14 mouse cellular contexts compared by ENCODE assay signal in genomic region chr16:72693446-72694274, GRCm38 (mm10).
DNase-seq lines count a peak whose midpoint lies in the region; ATAC-seq and TF ChIP-seq lines count a peak whose summit lies in the region.
"Had no signal": no experiment of that assay in that cellular context is flagged by ENCODE, and none has a peak within 500 bp of the region (broad histone marks: within the 10 kb centered on the region; RNA-seq: fewer than 3 reads in every experiment).

No protein-coding gene starts in this region.

- peaks cover 36% of the 10 kb centered on the region for H3K27me3 ChIP-seq in midbrain, embryonic 10.5 days (ENCODE audit: low read depth, poor library complexity, severe bottlenecking)
- no peaks in the 10 kb centered on the region for H3K27me3 ChIP-seq in midbrain, postnatal 0 days (ENCODE audit: insufficient read depth, low read length)
- H3K27me3 ChIP-seq in forebrain, embryonic 15.5 days, result peaks cover 11% of the 10 kb centered on the region; the same call in 1 of the 2 replicates
- no peaks in the 10 kb centered on the region for H3K27me3 ChIP-seq in midbrain, embryonic 11.5 days (ENCODE audit: control insufficient read depth, insufficient read depth, low read length)
- H3K27me3 ChIP-seq: limb, embryonic 13.5 days; lung, embryonic 15.5 days had no signal

- H3K4me2 ChIP-seq in midbrain, postnatal 0 days (ENCODE audit: low read depth, low read length, poor library complexity, severe bottlenecking), result no peak overlapping the region
- H3K4me2 ChIP-seq in forebrain, embryonic 15.5 days (replicated peaks), result no peak overlapping the region
- no peak overlapping the region for H3K4me2 ChIP-seq in midbrain, embryonic 11.5 days
- H3K4me2 ChIP-seq: limb, embryonic 13.5 days; lung, embryonic 15.5 days had no signal

- no peaks in the 10 kb centered on the region for H3K9me3 ChIP-seq in midbrain, embryonic 10.5 days (replicated peaks)
- no peaks in the 10 kb centered on the region for H3K9me3 ChIP-seq in midbrain, postnatal 0 days (ENCODE audit: low read length)
- H3K9me3 ChIP-seq in forebrain, embryonic 15.5 days, result no peaks in the 10 kb centered on the region
- H3K9me3 ChIP-seq in midbrain, embryonic 11.5 days (ENCODE audit: control insufficient read depth, low read length), result no peaks in the 10 kb centered on the region
- H3K9me3 ChIP-seq: limb, embryonic 13.5 days; lung, embryonic 15.5 days had no signal

- DNase-seq in midbrain, embryonic 10.5 days (ENCODE audit: low spot score), result peak; percentile 59
- no peak for DNase-seq in midbrain, postnatal 0 days (ENCODE audit: low spot score)
- DNase-seq in midbrain, embryonic 11.5 days (ENCODE audit: low spot score, missing footprints), result peak; percentile 91
- no peak for DNase-seq in gastrocnemius, adult 18-20 months (ENCODE audit: low spot score)
- no peak for DNase-seq in layer of hippocampus, postnatal 10 days (ENCODE audit: low spot score in 2 of 2)
- DNase-seq in spleen, postnatal 4 days (ENCODE audit: low spot score in 2 of 2), result no peak
- DNase-seq in frontal cortex, postnatal 14 days (ENCODE audit: low spot score in 2 of 2), result no peak
- DNase-seq: B cell, adult 2 months; heart, adult 11 months; heart, postnatal 10 days; kidney, adult 9 months had no signal

- WGBS in midbrain, embryonic 10.5 days, result 27% methylated on average over 14 of the region's 14 CpGs
- 38% methylated on average over 14 of the region's 14 CpGs for WGBS in midbrain, postnatal 0 days
- WGBS in forebrain, embryonic 15.5 days, result 17% methylated on average over 14 of the region's 14 CpGs
- WGBS in midbrain, embryonic 11.5 days, result 22% methylated on average over 14 of the region's 14 CpGs

- no peak for ATAC-seq in midbrain, postnatal 0 days (ENCODE audit: low FRiP score)
- ATAC-seq in forebrain, embryonic 15.5 days (replicated peaks), result peak; percentile 42
- ATAC-seq in midbrain, embryonic 11.5 days (ENCODE audit: low FRiP score), result peak; percentile 87

- H3K4me1 ChIP-seq in midbrain, embryonic 10.5 days, result peaks cover 58% of the 10 kb centered on the region
- peaks cover 5% of the 10 kb centered on the region; the same call in 1 of the 2 replicates for H3K4me1 ChIP-seq in midbrain, postnatal 0 days (ENCODE audit: insufficient read depth, low read length)
- peaks cover 30% of the 10 kb centered on the region for H3K4me1 ChIP-seq in forebrain, embryonic 15.5 days
- peaks cover 27% of the 10 kb centered on the region for H3K4me1 ChIP-seq in midbrain, embryonic 11.5 days (ENCODE audit: control insufficient read depth, insufficient read depth, low read length)
- H3K4me1 ChIP-seq: lung, embryonic 15.5 days had no signal

- H3K36me3 ChIP-seq in midbrain, embryonic 10.5 days, result no peaks in the 10 kb centered on the region
- no peaks in the 10 kb centered on the region for H3K36me3 ChIP-seq in midbrain, postnatal 0 days (ENCODE audit: insufficient read depth, low read length)
- H3K36me3 ChIP-seq in forebrain, embryonic 15.5 days, result no peaks in the 10 kb centered on the region
- no peaks in the 10 kb centered on the region for H3K36me3 ChIP-seq in midbrain, embryonic 11.5 days (ENCODE audit: control insufficient read depth, insufficient read depth, low read length)
- H3K36me3 ChIP-seq: limb, embryonic 13.5 days; lung, embryonic 15.5 days had no signal

- no peak overlapping the region for H3K9ac ChIP-seq in midbrain, postnatal 0 days (replicated peaks; ENCODE audit: low read length, poor library complexity, severe bottlenecking)
- no peak overlapping the region for H3K9ac ChIP-seq in forebrain, embryonic 15.5 days (replicated peaks)
- no peak overlapping the region for H3K9ac ChIP-seq in midbrain, embryonic 11.5 days (ENCODE audit: low read length)
- H3K9ac ChIP-seq: limb, embryonic 13.5 days; lung, embryonic 15.5 days had no signal

- peak overlapping the region; percentile 21; the same call in 1 of the 2 replicates for H3K4me3 ChIP-seq in midbrain, embryonic 10.5 days
- no peak overlapping the region for H3K4me3 ChIP-seq in midbrain, postnatal 0 days (ENCODE audit: low read depth, low read length)
- no peak overlapping the region for H3K4me3 ChIP-seq in forebrain, embryonic 15.5 days
- no peak overlapping the region for H3K4me3 ChIP-seq in midbrain, embryonic 11.5 days (ENCODE audit: low read depth, low read length)
- H3K4me3 ChIP-seq: limb, embryonic 13.5 days; lung, embryonic 15.5 days had no signal

- no peak for TF ChIP-seq CTCF in midbrain, postnatal 0 days (IDR thresholded peaks at IDR 0.05)

- peak overlapping the region; percentile 81 for H3K27ac ChIP-seq in midbrain, embryonic 10.5 days (replicated peaks)
- no peak overlapping the region for H3K27ac ChIP-seq in midbrain, postnatal 0 days (ENCODE audit: low read depth, low read length)
- no peak overlapping the region for H3K27ac ChIP-seq in forebrain, embryonic 15.5 days (replicated peaks)
- peak overlapping the region; percentile 65 for H3K27ac ChIP-seq in midbrain, embryonic 11.5 days (ENCODE audit: low read depth, low read length)
- H3K27ac ChIP-seq: limb, embryonic 13.5 days; lung, embryonic 15.5 days had no signal

Comparison
In these comparisons a context has a peak if more than half of its experiments do, and no peak if none do; other contexts are left out.
1. DNase-seq: peak in midbrain, embryonic 10.5 days (single experiment) and midbrain, embryonic 11.5 days (single experiment); none in midbrain, postnatal 0 days (single experiment), gastrocnemius, adult 18-20 months (single experiment), layer of hippocampus, postnatal 10 days (0 of 2), spleen, postnatal 4 days (0 of 2) and frontal cortex, postnatal 14 days (0 of 2).
2. H3K27ac ChIP-seq: peak in midbrain, embryonic 10.5 days (single experiment) and midbrain, embryonic 11.5 days (single experiment); none in midbrain, postnatal 0 days (single experiment) and forebrain, embryonic 15.5 days (single experiment).